Mouse (Mus musculus): ENCODE measurements around the gene Cdkl1. TPM values are rescaled to one million over a fixed set of nuclear protein-coding genes. Genes with fewer than 3 reads are reported as not detected.

The Cdkl1 gene
- polyA plus RNA-seq, 1 experiment from 2014 or later, result 3.8 TPM

GRCm38 (mm10) chr12:69776607-69777340 lies 14.3 kb downstream of the Cdkl1 start:
- Histone ChIP-seq H3K36me3 (ENCODE audit: control insufficient read depth, insufficient read depth, low read length) (no peaks in the 10 kb centered on the region), H3K27ac (ENCODE audit: low read depth, low read length) (no peak overlapping the region), H3K9me3 (replicated peaks; ENCODE audit: control insufficient read depth, low read length) (no peaks in the 10 kb centered on the region), H3K27me3 (ENCODE audit: control insufficient read depth, insufficient read depth, low read length) (no peaks in the 10 kb centered on the region), H3K4me1 (ENCODE audit: control insufficient read depth, insufficient read depth, low read length) (peaks cover 6% of the 10 kb centered on the region; the same call in 1 of the 2 replicates), H3K9ac (ENCODE audit: low read depth, low read length) (no peak overlapping the region), H3K4me3 (ENCODE audit: low read depth, low read length) (no peak overlapping the region), H3K4me2 (no peak overlapping the region)
- ATAC-seq (replicated peaks; ENCODE audit: insufficient number of reproducible peaks, low FRiP score, low TSS enrichment), result no peak
- WGBS (ENCODE audit: insufficient replicate concordance), result 55% methylated on average over 11 of the region's 11 CpGs

- Histone ChIP-seq H3K4me2 (no peak overlapping the region), H3K36me3 (ENCODE audit: control insufficient read depth, insufficient read depth, low read length) (no peaks in the 10 kb centered on the region), H3K27ac (ENCODE audit: low read depth, low read length) (no peak overlapping the region), H3K27me3 (ENCODE audit: control insufficient read depth, insufficient read depth, low read length) (no peaks in the 10 kb centered on the region), H3K4me1 (ENCODE audit: control insufficient read depth, insufficient read depth, low read length) (0 out of 2 replicates have a peak, but pooled peaks cover 6% of the 10 kb centered on the region), H3K9me3 (replicated peaks; ENCODE audit: control insufficient read depth, low read length) (no peaks in the 10 kb centered on the region), H3K4me3 (ENCODE audit: low read depth, low read length) (no peak overlapping the region), H3K9ac (ENCODE audit: low read depth, low read length) (no peak overlapping the region)
- no peak; the same call in 1 of the 2 replicates for ATAC-seq (replicated peaks; ENCODE audit: insufficient number of reproducible peaks, low FRiP score, low TSS enrichment)
- 62% methylated on average over 2 of the region's 2 CpGs for WGBS (ENCODE audit: insufficient replicate concordance)
Observed at GRCm38 (mm10) chr12:69768841-69769240, 22.2 kb downstream of the Cdkl1 start.

GRCm38 (mm10) chr12:69767476-69768258 lies 23.4 kb downstream of the Cdkl1 start:
- no peaks in the 10 kb centered on the region for H3K9me3 ChIP-seq (replicated peaks; ENCODE audit: control insufficient read depth, low read length)
- H3K4me2 ChIP-seq, result no peak overlapping the region
- H3K9ac ChIP-seq (ENCODE audit: low read depth, low read length), result no peak overlapping the region
- H3K4me1 ChIP-seq (ENCODE audit: control insufficient read depth, insufficient read depth, low read length), result 0 out of 2 replicates have a peak, but pooled peaks cover 6% of the 10 kb centered on the region
- WGBS (ENCODE audit: insufficient replicate concordance), result 58% methylated on average over 9 of the region's 9 CpGs
- H3K27me3 ChIP-seq (ENCODE audit: control insufficient read depth, insufficient read depth, low read length), result no peaks in the 10 kb centered on the region
- ATAC-seq (replicated peaks; ENCODE audit: insufficient number of reproducible peaks, low FRiP score, low TSS enrichment), result no peak
- no peaks in the 10 kb centered on the region for H3K36me3 ChIP-seq (ENCODE audit: control insufficient read depth, insufficient read depth, low read length)
- no peak overlapping the region for H3K4me3 ChIP-seq (ENCODE audit: low read depth, low read length)
- H3K27ac ChIP-seq (ENCODE audit: low read depth, low read length), result no peak overlapping the region

GRCm38 (mm10) chr12:69766185-69766904 lies 24.7 kb downstream of the Cdkl1 start:
- no peaks in the 10 kb centered on the region for H3K36me3 ChIP-seq (ENCODE audit: control insufficient read depth, insufficient read depth, low read length)
- H3K27me3 ChIP-seq (ENCODE audit: control insufficient read depth, insufficient read depth, low read length), result no peaks in the 10 kb centered on the region
- H3K4me1 ChIP-seq (ENCODE audit: control insufficient read depth, insufficient read depth, low read length), result 0 out of 2 replicates have a peak, but pooled peaks cover 6% of the 10 kb centered on the region
- H3K4me3 ChIP-seq (ENCODE audit: low read depth, low read length), result no peak overlapping the region
- WGBS (ENCODE audit: insufficient replicate concordance), result 73% methylated on average over 10 of the region's 10 CpGs
- no peak overlapping the region for H3K4me2 ChIP-seq
- H3K9me3 ChIP-seq (replicated peaks; ENCODE audit: control insufficient read depth, low read length), result no peaks in the 10 kb centered on the region
- ATAC-seq (replicated peaks; ENCODE audit: insufficient number of reproducible peaks, low FRiP score, low TSS enrichment), result no peak
- H3K9ac ChIP-seq (ENCODE audit: low read depth, low read length), result no peak overlapping the region
- no peak overlapping the region for H3K27ac ChIP-seq (ENCODE audit: low read depth, low read length)

- no peak overlapping the region for H3K4me2 ChIP-seq
- H3K9me3 ChIP-seq (replicated peaks; ENCODE audit: control insufficient read depth, low read length), result no peaks in the 10 kb centered on the region
- H3K4me1 ChIP-seq (ENCODE audit: control insufficient read depth, insufficient read depth, low read length), result 0 out of 2 replicates have a peak, but pooled peaks cover 6% of the 10 kb centered on the region
- no peak overlapping the region for H3K4me3 ChIP-seq (ENCODE audit: low read depth, low read length)
- ATAC-seq (replicated peaks; ENCODE audit: insufficient number of reproducible peaks, low FRiP score, low TSS enrichment), result no peak
- no peaks in the 10 kb centered on the region for H3K27me3 ChIP-seq (ENCODE audit: control insufficient read depth, insufficient read depth, low read length)
- WGBS (ENCODE audit: insufficient replicate concordance), result 82% methylated on average over 9 of the region's 9 CpGs
- H3K9ac ChIP-seq (ENCODE audit: low read depth, low read length), result no peak overlapping the region
- no peak overlapping the region for H3K27ac ChIP-seq (ENCODE audit: low read depth, low read length)
- H3K36me3 ChIP-seq (ENCODE audit: control insufficient read depth, insufficient read depth, low read length), result no peaks in the 10 kb centered on the region
Observed at GRCm38 (mm10) chr12:69765543-69765942, 25.5 kb downstream of the Cdkl1 start.

- Histone ChIP-seq H3K27me3 (ENCODE audit: control insufficient read depth, insufficient read depth, low read length) (no peaks in the 10 kb centered on the region), H3K9ac (ENCODE audit: low read depth, low read length) (no peak overlapping the region), H3K27ac (ENCODE audit: low read depth, low read length) (no peak overlapping the region), H3K36me3 (ENCODE audit: control insufficient read depth, insufficient read depth, low read length) (no peaks in the 10 kb centered on the region), H3K4me3 (ENCODE audit: low read depth, low read length) (no peak overlapping the region), H3K4me2 (no peak overlapping the region), H3K9me3 (replicated peaks; ENCODE audit: control insufficient read depth, low read length) (no peaks in the 10 kb centered on the region), H3K4me1 (ENCODE audit: control insufficient read depth, insufficient read depth, low read length) (peaks cover 17% of the 10 kb centered on the region)
- no peak for ATAC-seq (replicated peaks; ENCODE audit: insufficient number of reproducible peaks, low FRiP score, low TSS enrichment)
- WGBS (ENCODE audit: insufficient replicate concordance), result 58% methylated on average over 2 of the region's 2 CpGs
Observed at GRCm38 (mm10) chr12:69761603-69762002, 29.5 kb downstream of the Cdkl1 start.

GRCm38 (mm10) chr12:69760743-69761406 lies 30.2 kb downstream of the Cdkl1 start:
- H3K9me3 ChIP-seq (replicated peaks; ENCODE audit: control insufficient read depth, low read length), result no peaks in the 10 kb centered on the region
- no peak overlapping the region for H3K4me3 ChIP-seq (ENCODE audit: low read depth, low read length)
- H3K4me2 ChIP-seq, result no peak overlapping the region
- H3K9ac ChIP-seq (ENCODE audit: low read depth, low read length), result no peak overlapping the region
- H3K36me3 ChIP-seq (ENCODE audit: control insufficient read depth, insufficient read depth, low read length), result no peaks in the 10 kb centered on the region
- no peaks in the 10 kb centered on the region for H3K27me3 ChIP-seq (ENCODE audit: control insufficient read depth, insufficient read depth, low read length)
- ATAC-seq (replicated peaks; ENCODE audit: insufficient number of reproducible peaks, low FRiP score, low TSS enrichment), result no peak
- H3K27ac ChIP-seq (ENCODE audit: low read depth, low read length), result no peak overlapping the region; the same call in 1 of the 2 replicates
- peaks cover 14% of the 10 kb centered on the region for H3K4me1 ChIP-seq (ENCODE audit: control insufficient read depth, insufficient read depth, low read length)
- WGBS (ENCODE audit: insufficient replicate concordance), result 92% methylated on average over 20 of the region's 20 CpGs

- H3K27me3 ChIP-seq (ENCODE audit: control insufficient read depth, insufficient read depth, low read length), result no peaks in the 10 kb centered on the region
- peaks cover 14% of the 10 kb centered on the region for H3K4me1 ChIP-seq (ENCODE audit: control insufficient read depth, insufficient read depth, low read length)
- 55% methylated on average over 6 of the region's 6 CpGs for WGBS (ENCODE audit: insufficient replicate concordance)
- no peak overlapping the region for H3K4me3 ChIP-seq (ENCODE audit: low read depth, low read length)
- H3K27ac ChIP-seq (ENCODE audit: low read depth, low read length), result peak overlapping the region; percentile 78
- ATAC-seq (replicated peaks; ENCODE audit: insufficient number of reproducible peaks, low FRiP score, low TSS enrichment), result no peak
- H3K4me2 ChIP-seq, result no peak overlapping the region
- H3K36me3 ChIP-seq (ENCODE audit: control insufficient read depth, insufficient read depth, low read length), result no peaks in the 10 kb centered on the region
- no peak overlapping the region for H3K9ac ChIP-seq (ENCODE audit: low read depth, low read length)
- H3K9me3 ChIP-seq (replicated peaks; ENCODE audit: control insufficient read depth, low read length), result no peaks in the 10 kb centered on the region
Observed at GRCm38 (mm10) chr12:69760014-69760413, 31.1 kb downstream of the Cdkl1 start.

Measured in heart, embryonic 11.5 days (tissue).